Mouse (Mus musculus) liver, embryonic 14 days (tissue): ENCODE results near the gene Bmyc. TPM values are rescaled to one million over a fixed set of nuclear protein-coding genes. Genes with fewer than 3 reads are reported as not detected.

Source experiments
- polyA plus RNA-seq: library from polyadenylated mRNA; depleted of rRNA; stranded (reverse); fragments of >200 nt; gene quantifications from 2 replicates; pipeline ENCODE4 v1.2.3, GENCODE M21; 2012; rRNA removed

The Bmyc gene
- polyA plus RNA-seq: 4.2 TPM in 2 replicates

GRCm38 (mm10) chr2:25706643-25707481 is at the start of gene Bmyc:
Bmyc (plus strand) TSS chr2:25706739.

GRCm38 (mm10) chr2:25657652-25658051 is 48.9 kb upstream of the Bmyc start, which contains the start of gene Lcn5:
Lcn5 (plus strand) TSS chr2:25657952.

GRCm38 (mm10) chr2:25676486-25676885 is 30.1 kb upstream of the Bmyc start, which contains the start of gene Lcn6:
Lcn6 (plus strand) TSS chr2:25676786.

GRCm38 (mm10) chr2:25682426-25682825 is 24.1 kb upstream of the Bmyc start, which contains the start of gene Lcn10:
Lcn10 (plus strand) TSS chr2:25682726.

GRCm38 (mm10) chr2:25699743-25700142 is 6.8 kb upstream of the Bmyc start, which contains the start of gene Obp2a:
Obp2a (plus strand) TSS chr2:25700043.

GRCm38 (mm10) chr2:25736709-25737108 is 30.2 kb downstream of the Bmyc start, which contains the start of gene Obp2b:
Obp2b (plus strand) TSS chr2:25737009.

Other genes with a start within 250 kb of the Bmyc start
- 0.14 and 0.23 TPM in 2 replicates for gene Clic3, start 249.9 kb upstream of the Bmyc start, polyA plus RNA-seq
- gene Paxx, start 245.6 kb upstream of the Bmyc start, polyA plus RNA-seq: 7.5 and 7.9 TPM in 2 replicates
- 0.21 TPM in 2 replicates for gene Ptgds, start 236.7 kb upstream of the Bmyc start, polyA plus RNA-seq
- gene Lcn12, start 212.8 kb upstream of the Bmyc start, polyA plus RNA-seq: not detected in 2 replicates
- gene Fbxw5, start 206.0 kb upstream of the Bmyc start, polyA plus RNA-seq: 4.5 and 8.5 TPM in 2 replicates
- gene C8g, start 205.0 kb upstream of the Bmyc start, polyA plus RNA-seq: 19.1 and 24.6 TPM in 2 replicates
- gene Traf2, start 159.8 kb upstream of the Bmyc start, polyA plus RNA-seq: 5.3 and 6.8 TPM in 2 replicates
- gene Edf1, start 148.9 kb upstream of the Bmyc start, polyA plus RNA-seq: 107 and 113 TPM in 2 replicates
- gene Mamdc4, start 131.9 kb upstream of the Bmyc start, polyA plus RNA-seq: 6.2 and 6.3 TPM in 2 replicates
- 32.3 and 33.8 TPM in 2 replicates for gene Phpt1, start 131.5 kb upstream of the Bmyc start, polyA plus RNA-seq
- gene Ajm1, start 125.0 kb upstream of the Bmyc start, polyA plus RNA-seq: 0.02 and 0.06 TPM in 2 replicates
- gene Rabl6, start 98.2 kb upstream of the Bmyc start, polyA plus RNA-seq: 20.4 and 22.4 TPM in 2 replicates
- not detected in 2 replicates for gene Ccdc183, start 89.1 kb upstream of the Bmyc start, polyA plus RNA-seq
- 9.5 and 10.0 TPM in 2 replicates for gene Tmem141, start 84.7 kb upstream of the Bmyc start, polyA plus RNA-seq
- gene Fcna, start 78.7 kb upstream of the Bmyc start, polyA plus RNA-seq: 21.6 and 24.9 TPM in 2 replicates
- not detected in 2 replicates for gene Lcn8, start 53.6 kb upstream of the Bmyc start, polyA plus RNA-seq
- not detected in 2 replicates for gene Lcn5, start 48.8 kb upstream of the Bmyc start, polyA plus RNA-seq
- not detected in 2 replicates for gene Lcn6, start 30.0 kb upstream of the Bmyc start, polyA plus RNA-seq
- not detected in 2 replicates for gene Lcn10, start 24.0 kb upstream of the Bmyc start, polyA plus RNA-seq
- not detected in 2 replicates for gene Obp2a, start 6.7 kb upstream of the Bmyc start, polyA plus RNA-seq
- not detected in 2 replicates for gene Obp2b, start 30.3 kb downstream of the Bmyc start, polyA plus RNA-seq
- gene Lcn3, start 58.8 kb downstream of the Bmyc start, polyA plus RNA-seq: not detected in 2 replicates
- not detected in 2 replicates for gene Lcn11, start 70.3 kb downstream of the Bmyc start, polyA plus RNA-seq
- gene Gm13539, start 75.5 kb downstream of the Bmyc start, polyA plus RNA-seq: not detected in 2 replicates
- gene Glt6d1, start 109.1 kb downstream of the Bmyc start, polyA plus RNA-seq: not detected in 2 replicates
- gene Lcn9, start 116.4 kb downstream of the Bmyc start, polyA plus RNA-seq: not detected in 2 replicates
- gene Sohlh1, start 140.5 kb downstream of the Bmyc start, polyA plus RNA-seq: not detected in 2 replicates
- 0.02 TPM in 1 of 2 replicates, not detected in the other for gene Kcnt1, start 157.0 kb downstream of the Bmyc start, polyA plus RNA-seq